In genomic region chr4:133199743-133200142, GRCm38 (mm10) we compare ENCODE assay signal across 10 mouse cellular contexts. TPM values are rescaled to one million over a fixed set of nuclear protein-coding genes. Genes with fewer than 3 reads are reported as not detected.
DNase-seq lines count a peak whose midpoint lies in the region; ATAC-seq and TF ChIP-seq lines count a peak whose summit lies in the region.
"Had no signal": no experiment of that assay in that cellular context is flagged by ENCODE, and none has a peak within 500 bp of the region (broad histone marks: within the 10 kb centered on the region; RNA-seq: fewer than 3 reads in every experiment).

No protein-coding gene starts in this region.

- H3K4me2 ChIP-seq in forebrain, embryonic 12.5 days: no peak overlapping the region
- H3K4me2 ChIP-seq in forebrain, postnatal 0 days (ENCODE audit: low read depth): no peak overlapping the region
- no peak overlapping the region for H3K4me2 ChIP-seq in kidney, embryonic 14.5 days (replicated peaks; ENCODE audit: low read depth, low read length)
- H3K4me2 ChIP-seq: liver, embryonic 12.5 days had no signal

- no peaks in the 10 kb centered on the region for H3K27me3 ChIP-seq in forebrain, embryonic 12.5 days
- no peaks in the 10 kb centered on the region for H3K27me3 ChIP-seq in forebrain, postnatal 0 days (ENCODE audit: insufficient read depth, low read length)
- H3K27me3 ChIP-seq in kidney, embryonic 14.5 days (ENCODE audit: control insufficient read depth, insufficient read depth, low read length): no peaks in the 10 kb centered on the region
- H3K27me3 ChIP-seq in ES-Bruce4 (ENCODE audit: control insufficient read depth, insufficient read depth, low read length, poor library complexity, severe bottlenecking): no peaks in the 10 kb centered on the region
- H3K27me3 ChIP-seq in limb, embryonic 10.5 days (ENCODE audit: low read depth, poor library complexity, severe bottlenecking): no peaks in the 10 kb centered on the region

- peaks cover 68% of the 10 kb centered on the region for H3K4me1 ChIP-seq in forebrain, embryonic 12.5 days
- H3K4me1 ChIP-seq in forebrain, postnatal 0 days (ENCODE audit: insufficient read depth): peaks cover 31% of the 10 kb centered on the region
- H3K4me1 ChIP-seq in kidney, embryonic 14.5 days (ENCODE audit: control insufficient read depth, insufficient read depth, low read length): peaks cover 58% of the 10 kb centered on the region
- peaks cover 2% of the 10 kb centered on the region for H3K4me1 ChIP-seq in ES-Bruce4 (ENCODE audit: control insufficient read depth, insufficient read depth, low read length)
- H3K4me1 ChIP-seq in limb, embryonic 10.5 days: peaks cover 82% of the 10 kb centered on the region

- no peak overlapping the region for H3K9ac ChIP-seq in forebrain, embryonic 12.5 days
- H3K9ac ChIP-seq in forebrain, postnatal 0 days: no peak overlapping the region
- no peak overlapping the region for H3K9ac ChIP-seq in kidney, embryonic 14.5 days (ENCODE audit: low read depth, low read length)
- peak overlapping the region; percentile 33; the same call in 1 of the 2 replicates for H3K9ac ChIP-seq in ES-Bruce4 (ENCODE audit: low read depth, poor library complexity, severe bottlenecking)
- H3K9ac ChIP-seq: liver, embryonic 12.5 days had no signal

- no peak for DNase-seq in forebrain, postnatal 0 days
- no peak for DNase-seq in kidney, postnatal 4 days
- DNase-seq in limb, embryonic 10.5 days (ENCODE audit: low spot score): peak; percentile 43
- no peak for DNase-seq in urinary bladder, postnatal 4 days (ENCODE audit: low spot score in 2 of 2)

- no peak for ATAC-seq in forebrain, embryonic 12.5 days (ENCODE audit: low FRiP score)
- no peak for ATAC-seq in forebrain, postnatal 0 days
- no peak for ATAC-seq in kidney, embryonic 14.5 days (ENCODE audit: low FRiP score, low TSS enrichment)
- ATAC-seq in erythroblast, adult 5-6 weeks (replicated peaks; ENCODE audit: low FRiP score, poor library complexity, severe bottlenecking): no peak
- ATAC-seq: liver, embryonic 12.5 days had no signal

- 0 out of 2 replicates have a peak overlapping the region, but pooled peaks have one; percentile 1 for H3K27ac ChIP-seq in forebrain, embryonic 12.5 days
- H3K27ac ChIP-seq in forebrain, postnatal 0 days (ENCODE audit: low read depth, low read length): no peak overlapping the region
- peak overlapping the region; percentile 43; the same call in 1 of the 2 replicates for H3K27ac ChIP-seq in kidney, embryonic 14.5 days (ENCODE audit: low read depth, low read length)
- H3K27ac ChIP-seq in ES-Bruce4 (ENCODE audit: insufficient read depth, low read length): no peak overlapping the region
- H3K27ac ChIP-seq in limb, embryonic 10.5 days: peak overlapping the region; percentile 78
- H3K27ac ChIP-seq: liver, embryonic 12.5 days had no signal

- no peak for TF ChIP-seq EP300 in ES-Bruce4 (IDR thresholded peaks at IDR 0.05; ENCODE audit: insufficient read depth, low read depth, low read length)

- no peak for TF ChIP-seq POLR2A in ES-Bruce4 (IDR thresholded peaks at IDR 0.05; ENCODE audit: insufficient read depth, low read length)

- no peaks in the 10 kb centered on the region for H3K9me3 ChIP-seq in forebrain, embryonic 12.5 days
- H3K9me3 ChIP-seq in forebrain, postnatal 0 days (ENCODE audit: low read length): no peaks in the 10 kb centered on the region
- no peaks in the 10 kb centered on the region for H3K9me3 ChIP-seq in kidney, embryonic 14.5 days (ENCODE audit: control insufficient read depth, low read length)
- no peaks in the 10 kb centered on the region for H3K9me3 ChIP-seq in ES-Bruce4 (replicated peaks; ENCODE audit: control insufficient read depth, insufficient read depth, low read length, poor library complexity, severe bottlenecking)
- H3K9me3 ChIP-seq in limb, embryonic 10.5 days (replicated peaks): no peaks in the 10 kb centered on the region
- H3K9me3 ChIP-seq: liver, embryonic 12.5 days had no signal

- no peak for TF ChIP-seq CTCF in forebrain, postnatal 0 days (IDR thresholded peaks at IDR 0.05; ENCODE audit: low read depth)
- TF ChIP-seq CTCF in ES-Bruce4 (IDR thresholded peaks at IDR 0.05; ENCODE audit: low read depth, low read length): no peak

- H3K36me3 ChIP-seq in forebrain, embryonic 12.5 days (replicated peaks): peaks cover 21% of the 10 kb centered on the region
- peaks cover 12% of the 10 kb centered on the region for H3K36me3 ChIP-seq in forebrain, postnatal 0 days (ENCODE audit: insufficient read depth)
- H3K36me3 ChIP-seq in kidney, embryonic 14.5 days (ENCODE audit: control insufficient read depth, insufficient read depth, low read length): peaks cover 19% of the 10 kb centered on the region
- H3K36me3 ChIP-seq in ES-Bruce4 (ENCODE audit: control insufficient read depth, insufficient read depth, low read length, poor library complexity, severe bottlenecking): peaks cover 8% of the 10 kb centered on the region; the same call in 1 of the 2 replicates
- peaks cover 22% of the 10 kb centered on the region for H3K36me3 ChIP-seq in limb, embryonic 10.5 days

- WGBS in forebrain, embryonic 12.5 days: 76% methylated on average over 6 of the region's 6 CpGs
- WGBS in forebrain, postnatal 0 days: 65% methylated on average over 6 of the region's 6 CpGs
- WGBS in kidney, embryonic 14.5 days: 68% methylated on average over 6 of the region's 6 CpGs
- 56% methylated on average over 6 of the region's 6 CpGs for WGBS in limb, embryonic 10.5 days

- no peak overlapping the region for H3K4me3 ChIP-seq in forebrain, embryonic 12.5 days (replicated peaks)
- H3K4me3 ChIP-seq in forebrain, postnatal 0 days (ENCODE audit: low read depth, low read length): no peak overlapping the region
- H3K4me3 ChIP-seq in kidney, embryonic 14.5 days (ENCODE audit: low read length): no peak overlapping the region
- no peak overlapping the region for H3K4me3 ChIP-seq in ES-Bruce4 (ENCODE audit: low read depth, low read length)
- peak overlapping the region; percentile 16; the same call in 1 of the 2 replicates for H3K4me3 ChIP-seq in limb, embryonic 10.5 days
- H3K4me3 ChIP-seq: liver, embryonic 12.5 days had no signal

RNA-seq across cellular contexts. Expression of gene Cd164l2, which starts 12.2 kb away (rescaled TPM):
- polyA plus RNA-seq in forebrain, embryonic 12.5 days (2016; fragmentation: Nextera tagmentation; extraction: Ambion mirVana): 0.47 and 0.50 TPM in 2 replicates
- total RNA-seq in forebrain, postnatal 0 days (2014; rRNA removed): 2.8 and 4.6 TPM in 2 replicates
- 4.2 and 6.1 TPM in 2 replicates for polyA plus RNA-seq in forebrain, postnatal 0 days (2015; fragmentation: Nextera tagmentation; extraction: Ambion mirVana)
- polyA plus RNA-seq in kidney, embryonic 14.5 days (2014; fragmentation: Nextera tagmentation; extraction: Ambion mirVana): 6.9 and 7.6 TPM in 2 replicates
- polyA plus RNA-seq in ES-Bruce4 (2011; ENCODE audit: insufficient read depth, insufficient read length, low read depth, missing spikeins): 9.6 and 12.4 TPM in 2 replicates
- 3.1 and 4.1 TPM in 2 replicates for polyA plus RNA-seq in limb, embryonic 10.5 days (2016; fragmentation: Nextera tagmentation; extraction: Ambion mirVana)
- not detected in 2 replicates for total RNA-seq in erythroblast, adult 5-6 weeks (2015; ENCODE audit: low replicate concordance)
- total RNA-seq in erythroblast, adult 5-6 weeks (2017; ENCODE audit: low replicate concordance): not detected in 2 replicates

RNA-seq across cellular contexts. Expression of gene Gpr3, which starts 12.6 kb away (rescaled TPM):
- 0.14 and 0.29 TPM in 2 replicates for polyA plus RNA-seq in forebrain, embryonic 12.5 days (2016; fragmentation: Nextera tagmentation; extraction: Ambion mirVana)
- total RNA-seq in forebrain, postnatal 0 days (2014; rRNA removed): 1.1 and 2.2 TPM in 2 replicates
- 2.6 and 2.7 TPM in 2 replicates for polyA plus RNA-seq in forebrain, postnatal 0 days (2015; fragmentation: Nextera tagmentation; extraction: Ambion mirVana)
- polyA plus RNA-seq in kidney, embryonic 14.5 days (2014; fragmentation: Nextera tagmentation; extraction: Ambion mirVana): 0.53 TPM in 1 of 2 replicates, not detected in the other
- 0.26 and 0.52 TPM in 2 replicates for polyA plus RNA-seq in ES-Bruce4 (2011; ENCODE audit: insufficient read depth, insufficient read length, low read depth, missing spikeins)
- polyA plus RNA-seq in limb, embryonic 10.5 days (2016; fragmentation: Nextera tagmentation; extraction: Ambion mirVana): 0.51 and 0.72 TPM in 2 replicates
- not detected in 2 replicates for total RNA-seq in erythroblast, adult 5-6 weeks (2015; ENCODE audit: low replicate concordance)
- not detected in 2 replicates for total RNA-seq in erythroblast, adult 5-6 weeks (2017; ENCODE audit: low replicate concordance)
- total RNA-seq: gastrocnemius, postnatal 4 days had no signal
- polyA plus RNA-seq: liver, embryonic 12.5 days had no signal

RNA-seq across cellular contexts. Expression of gene Map3k6, which starts 40.9 kb away (rescaled TPM):
- 1.3 TPM in 2 replicates for polyA plus RNA-seq in forebrain, embryonic 12.5 days (2016; fragmentation: Nextera tagmentation; extraction: Ambion mirVana)
- 4.7 and 7.2 TPM in 2 replicates for total RNA-seq in forebrain, postnatal 0 days (2014; rRNA removed)
- polyA plus RNA-seq in forebrain, postnatal 0 days (2015; fragmentation: Nextera tagmentation; extraction: Ambion mirVana): 4.3 and 4.4 TPM in 2 replicates
- 2.8 and 4.1 TPM in 2 replicates for polyA plus RNA-seq in kidney, embryonic 14.5 days (2014; fragmentation: Nextera tagmentation; extraction: Ambion mirVana)
- 3.8 TPM in 2 replicates for polyA plus RNA-seq in ES-Bruce4 (2011; ENCODE audit: insufficient read depth, insufficient read length, low read depth, missing spikeins)
- polyA plus RNA-seq in limb, embryonic 10.5 days (2016; fragmentation: Nextera tagmentation; extraction: Ambion mirVana): 0.84 and 1.7 TPM in 2 replicates
- total RNA-seq in erythroblast, adult 5-6 weeks (2015; ENCODE audit: low replicate concordance): 0.96 and 4.6 TPM in 2 replicates
- total RNA-seq in erythroblast, adult 5-6 weeks (2017; ENCODE audit: low replicate concordance): 0.42 TPM in 1 of 2 replicates, not detected in the other

Comparison
In these comparisons a context has a peak if more than half of its experiments do, and no peak if none do; other contexts are left out.
1. H3K27ac ChIP-seq: peak in forebrain, embryonic 12.5 days (single experiment), kidney, embryonic 14.5 days (single experiment) and limb, embryonic 10.5 days (single experiment); none in forebrain, postnatal 0 days (single experiment) and ES-Bruce4 (single experiment).